Mouse (Mus musculus) midbrain, embryonic 12.5 days (tissue): ENCODE results near the gene Fat4. TPM values are rescaled to one million over a fixed set of nuclear protein-coding genes. Genes with fewer than 3 reads are reported as not detected.

Experiments
- ATAC-seq: fragments of 200-750 bp; cut with Nextera tagmentation; 2 replicates; pipeline ENCODE4 v1.8.0; 2017; ENCODE audit warnings: low read depth, moderate TSS enrichment, moderate library complexity; ENCODE audit not compliant: low FRiP score
- H3K27ac ChIP-seq: fragments of 300-500 bp; sonication (generic); replicated peaks from 2 replicates; pipeline ENCODE4 v1.5.1; 2016; ENCODE audit warnings: mild to moderate bottlenecking
- H3K27me3 ChIP-seq: fragments of 300-500 bp; sonication (generic); 2 replicates; pipeline ENCODE4 v1.6.1; 2016; ENCODE audit warnings: mild to moderate bottlenecking
- H3K36me3 ChIP-seq: fragments of 300-500 bp; sonication (generic); 2 replicates; pipeline ENCODE4 v1.6.1; 2016
- H3K4me1 ChIP-seq: fragments of 300-500 bp; sonication (generic); 2 replicates; pipeline ENCODE4 v1.6.1; 2016
- H3K4me2 ChIP-seq: fragments of 300-500 bp; sonication (generic); replicated peaks from 2 replicates; pipeline ENCODE4 v1.6.1; 2016; ENCODE audit warnings: mild to moderate bottlenecking, moderate library complexity
- H3K4me3 ChIP-seq: fragments of 300-500 bp; sonication (generic); 2 replicates; pipeline ENCODE4 v1.5.1; 2016; ENCODE audit warnings: mild to moderate bottlenecking
- H3K9ac ChIP-seq: fragments of 300-500 bp; sonication (generic); replicated peaks from 2 replicates; pipeline ENCODE4 v1.6.1; 2016; ENCODE audit warnings: mild to moderate bottlenecking, moderate library complexity
- H3K9me3 ChIP-seq: fragments of 300-500 bp; sonication (generic); 2 replicates; pipeline ENCODE4 v1.6.1; 2016; ENCODE audit warnings: mild to moderate bottlenecking
- WGBS: fragments of 180-500 bp; shearing (Covaris S2); methylation state at CpG from one replicate; pipeline ENCODE4 v1.1.7; 2016; 5-methylcytosine and 5-hydroxymethylcytosine counted together
- polyA plus RNA-seq: library from polyadenylated mRNA; unstranded; fragments of >200 nt; fragmentation: Nextera tagmentation; extraction: Ambion mirVana; gene quantifications from 2 replicates; pipeline ENCODE4 v1.2.1, GENCODE M21; 2016

Gene Fat4
- polyA plus RNA-seq, 1 experiment from 2014 or later = 14.7 TPM

DNA sequence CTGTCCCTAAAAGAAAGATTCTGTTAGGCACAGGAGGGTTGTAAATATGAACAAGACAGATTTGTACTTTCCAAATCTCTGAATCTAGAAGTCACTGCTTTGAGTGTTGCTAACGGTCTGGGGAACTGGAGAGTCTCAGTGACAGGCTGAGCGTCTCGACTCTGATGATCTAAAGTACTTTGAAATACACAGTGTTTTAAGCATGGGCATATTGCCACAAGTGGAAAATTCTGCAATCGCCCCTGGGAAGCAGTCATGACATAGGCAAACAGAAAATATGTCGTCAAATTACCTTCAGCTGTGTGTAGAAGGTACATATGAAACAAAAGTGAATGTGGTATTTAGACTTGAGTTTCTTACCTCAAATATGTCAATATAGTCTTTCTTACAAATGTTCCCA, 51.4 kb downstream of the Fat4 start:
- Histone ChIP-seq H3K27me3 (no peaks in the 10 kb centered on the region), H3K4me1 (peaks cover 21% of the 10 kb centered on the region), H3K9ac (no peak overlapping the region), H3K27ac (no peak overlapping the region), H3K36me3 (peaks cover 4% of the 10 kb centered on the region; the same call in 1 of the 2 replicates), H3K4me2 (no peak overlapping the region), H3K4me3 (no peak overlapping the region), H3K9me3 (no peaks in the 10 kb centered on the region)
- 84% methylated on average over 5 of the region's 5 CpGs for WGBS
- no peak for ATAC-seq

DNA sequence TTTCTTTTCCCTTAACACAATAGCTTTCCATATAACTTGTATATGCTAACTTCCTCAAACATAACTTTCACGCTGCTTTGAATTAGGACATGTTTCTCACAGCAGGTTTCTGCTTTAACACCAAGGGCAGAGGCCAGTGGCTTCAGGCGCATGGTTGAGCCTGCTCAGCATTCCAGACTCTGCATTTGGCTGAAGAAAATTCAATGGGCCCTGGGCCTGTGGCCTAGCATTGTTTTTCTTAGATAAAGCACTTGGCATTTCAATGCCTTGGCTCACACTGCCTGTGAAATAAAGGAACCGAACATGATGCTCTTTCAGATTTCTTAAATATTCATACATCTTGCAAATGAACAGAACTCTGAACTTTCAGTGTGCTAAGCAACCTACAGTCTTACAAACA, 52.8 kb downstream of the Fat4 start:
- peak overlapping the region; percentile 11; the same call in 1 of the 2 replicates for H3K27ac ChIP-seq
- H3K9me3 ChIP-seq = no peaks in the 10 kb centered on the region
- WGBS = 9% methylated on average over 3 of the region's 3 CpGs
- peaks cover 7% of the 10 kb centered on the region; the same call in 1 of the 2 replicates for H3K36me3 ChIP-seq
- peaks cover 16% of the 10 kb centered on the region for H3K4me1 ChIP-seq
- H3K4me3 ChIP-seq = no peak overlapping the region
- H3K4me2 ChIP-seq = no peak overlapping the region
- no peak overlapping the region for H3K9ac ChIP-seq
- ATAC-seq = peak; percentile 65; the same call in 1 of the 2 replicates
- H3K27me3 ChIP-seq = no peaks in the 10 kb centered on the region

GRCm38 (mm10) chr3:38940327-38940726, 53.6 kb downstream of the Fat4 start:
- Histone ChIP-seq H3K4me3 (no peak overlapping the region), H3K4me2 (no peak overlapping the region), H3K27ac (peak overlapping the region; percentile 11), H3K27me3 (no peaks in the 10 kb centered on the region), H3K36me3 (peaks cover 7% of the 10 kb centered on the region; the same call in 1 of the 2 replicates), H3K9ac (no peak overlapping the region), H3K9me3 (no peaks in the 10 kb centered on the region), H3K4me1 (peaks cover 13% of the 10 kb centered on the region)
- no peak for ATAC-seq
- 74% methylated on average over 1 of the region's 1 CpGs for WGBS

- H3K9ac ChIP-seq = no peak overlapping the region
- no peak overlapping the region for H3K4me2 ChIP-seq
- no peak overlapping the region for H3K27ac ChIP-seq
- no peaks in the 10 kb centered on the region for H3K27me3 ChIP-seq
- 77% methylated on average over 1 of the region's 1 CpGs for WGBS
- peaks cover 14% of the 10 kb centered on the region; the same call in 1 of the 2 replicates for H3K36me3 ChIP-seq
- H3K4me1 ChIP-seq = peaks cover under 1% of the 10 kb centered on the region; the same call in 1 of the 2 replicates
- no peak for ATAC-seq
- H3K4me3 ChIP-seq = no peak overlapping the region
- H3K9me3 ChIP-seq = no peaks in the 10 kb centered on the region
Measured at GRCm38 (mm10) chr3:38945157-38945556, 58.4 kb downstream of the Fat4 start.

DNA sequence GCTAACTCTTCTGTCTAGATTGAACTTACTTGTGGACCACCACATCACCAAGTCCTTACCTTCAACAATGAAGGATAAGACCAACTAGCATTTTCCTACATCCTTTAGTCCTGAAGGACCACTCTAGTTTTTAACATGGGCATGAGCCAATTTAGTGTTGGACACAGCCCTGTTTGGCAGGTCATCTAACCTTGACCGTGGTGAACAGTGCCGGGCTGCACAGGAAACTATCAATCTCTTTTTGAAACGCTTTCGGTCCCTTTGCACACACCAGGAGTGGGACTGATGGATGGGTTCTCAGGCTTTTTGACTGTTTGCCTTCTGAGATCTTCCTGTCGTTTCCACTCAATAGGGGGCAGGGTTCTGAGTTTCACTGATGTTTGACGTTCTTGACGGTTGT, 61.0 kb downstream of the Fat4 start:
- Histone ChIP-seq H3K4me1 (no peaks in the 10 kb centered on the region; the same call in 1 of the 2 replicates), H3K27ac (no peak overlapping the region), H3K36me3 (peaks cover 31% of the 10 kb centered on the region; the same call in 1 of the 2 replicates), H3K9ac (no peak overlapping the region), H3K9me3 (no peaks in the 10 kb centered on the region), H3K4me2 (no peak overlapping the region), H3K4me3 (no peak overlapping the region), H3K27me3 (no peaks in the 10 kb centered on the region)
- ATAC-seq = no peak
- 92% methylated on average over 7 of the region's 7 CpGs for WGBS

GRCm38 (mm10) chr3:38952602-38953001, 65.9 kb downstream of the Fat4 start:
- Histone ChIP-seq H3K4me2 (no peak overlapping the region), H3K27me3 (no peaks in the 10 kb centered on the region), H3K4me3 (no peak overlapping the region), H3K9me3 (no peaks in the 10 kb centered on the region), H3K27ac (no peak overlapping the region), H3K9ac (no peak overlapping the region), H3K4me1 (no peaks in the 10 kb centered on the region), H3K36me3 (peaks cover 40% of the 10 kb centered on the region)
- ATAC-seq = no peak
- WGBS = 76% methylated on average over 3 of the region's 3 CpGs

GRCm38 (mm10) chr3:38954196-38954595, 67.5 kb downstream of the Fat4 start:
- 85% methylated on average over 3 of the region's 3 CpGs for WGBS
- H3K4me3 ChIP-seq = no peak overlapping the region
- no peak overlapping the region for H3K9ac ChIP-seq
- H3K4me1 ChIP-seq = no peaks in the 10 kb centered on the region
- no peaks in the 10 kb centered on the region for H3K9me3 ChIP-seq
- ATAC-seq = no peak
- H3K27ac ChIP-seq = no peak overlapping the region
- H3K4me2 ChIP-seq = no peak overlapping the region
- H3K36me3 ChIP-seq = peaks cover 50% of the 10 kb centered on the region
- no peaks in the 10 kb centered on the region for H3K27me3 ChIP-seq

GRCm38 (mm10) chr3:38956012-38956648, 69.4 kb downstream of the Fat4 start:
- H3K4me1 ChIP-seq = no peaks in the 10 kb centered on the region
- no peak overlapping the region for H3K4me3 ChIP-seq
- ATAC-seq = no peak
- H3K27me3 ChIP-seq = no peaks in the 10 kb centered on the region
- H3K27ac ChIP-seq = no peak overlapping the region
- H3K9me3 ChIP-seq = no peaks in the 10 kb centered on the region
- H3K36me3 ChIP-seq = peaks cover 40% of the 10 kb centered on the region
- no peak overlapping the region for H3K4me2 ChIP-seq
- no peak overlapping the region for H3K9ac ChIP-seq
- 89% methylated on average over 9 of the region's 9 CpGs for WGBS

- Histone ChIP-seq H3K4me1 (peaks cover 3% of the 10 kb centered on the region; the same call in 1 of the 2 replicates), H3K27ac (no peak overlapping the region), H3K4me2 (no peak overlapping the region), H3K36me3 (peaks cover 42% of the 10 kb centered on the region), H3K4me3 (no peak overlapping the region), H3K27me3 (no peaks in the 10 kb centered on the region), H3K9ac (no peak overlapping the region), H3K9me3 (no peaks in the 10 kb centered on the region)
- no peak for ATAC-seq
- WGBS = 95% methylated on average over 11 of the region's 11 CpGs
Measured at GRCm38 (mm10) chr3:38957186-38957585, 70.4 kb downstream of the Fat4 start.

DNA sequence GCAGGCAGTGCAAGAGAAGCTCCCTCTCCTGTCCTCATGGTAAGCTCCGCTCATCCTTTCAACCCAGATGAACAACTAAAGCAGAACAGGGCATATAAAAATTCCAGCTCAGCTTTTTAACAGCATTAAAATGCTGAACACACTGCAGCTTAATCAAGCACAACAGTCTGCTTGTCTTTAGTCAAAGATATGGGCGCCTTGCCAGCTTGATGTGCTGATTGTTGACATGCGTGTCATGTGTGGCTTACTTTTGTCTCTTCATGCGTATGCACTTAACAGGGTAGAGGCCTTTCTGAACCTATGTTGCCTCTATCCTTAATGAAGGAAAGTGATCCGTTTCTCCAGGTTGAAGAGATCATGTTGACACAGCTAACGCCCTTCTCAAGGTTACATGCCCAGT, 75.6 kb downstream of the Fat4 start:
- H3K4me1 ChIP-seq = peaks cover 4% of the 10 kb centered on the region; the same call in 1 of the 2 replicates
- no peak overlapping the region for H3K9ac ChIP-seq
- H3K36me3 ChIP-seq = peaks cover 24% of the 10 kb centered on the region
- no peak overlapping the region; the same call in 1 of the 2 replicates for H3K27ac ChIP-seq
- 73% methylated on average over 6 of the region's 6 CpGs for WGBS
- H3K27me3 ChIP-seq = no peaks in the 10 kb centered on the region
- no peak overlapping the region for H3K4me3 ChIP-seq
- no peak overlapping the region for H3K4me2 ChIP-seq
- H3K9me3 ChIP-seq = no peaks in the 10 kb centered on the region
- ATAC-seq = no peak

DNA sequence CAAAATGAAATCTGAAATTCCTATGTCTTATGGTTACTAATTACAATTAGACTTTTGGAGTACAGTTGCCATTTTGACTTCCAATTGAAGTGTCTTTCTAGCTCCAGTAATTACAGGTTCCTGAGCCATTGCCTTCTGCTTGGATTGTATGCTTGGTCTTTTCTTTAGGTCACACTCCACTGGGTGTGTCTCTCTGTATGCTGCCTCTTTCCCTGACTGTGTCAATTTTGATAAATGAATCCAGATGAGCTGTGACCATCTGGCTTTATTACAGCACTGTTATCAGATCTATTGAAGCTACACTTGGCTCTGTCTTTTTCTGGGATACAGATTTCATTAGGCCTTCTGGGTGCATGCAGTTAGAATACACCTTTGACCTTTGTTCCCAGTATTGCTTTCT, 80.7 kb downstream of the Fat4 start:
- Histone ChIP-seq H3K27ac (no peak overlapping the region), H3K9ac (no peak overlapping the region), H3K4me3 (no peak overlapping the region), H3K9me3 (no peaks in the 10 kb centered on the region), H3K4me2 (no peak overlapping the region), H3K4me1 (no peaks in the 10 kb centered on the region), H3K36me3 (peaks cover 18% of the 10 kb centered on the region), H3K27me3 (no peaks in the 10 kb centered on the region)
- no peak for ATAC-seq

DNA sequence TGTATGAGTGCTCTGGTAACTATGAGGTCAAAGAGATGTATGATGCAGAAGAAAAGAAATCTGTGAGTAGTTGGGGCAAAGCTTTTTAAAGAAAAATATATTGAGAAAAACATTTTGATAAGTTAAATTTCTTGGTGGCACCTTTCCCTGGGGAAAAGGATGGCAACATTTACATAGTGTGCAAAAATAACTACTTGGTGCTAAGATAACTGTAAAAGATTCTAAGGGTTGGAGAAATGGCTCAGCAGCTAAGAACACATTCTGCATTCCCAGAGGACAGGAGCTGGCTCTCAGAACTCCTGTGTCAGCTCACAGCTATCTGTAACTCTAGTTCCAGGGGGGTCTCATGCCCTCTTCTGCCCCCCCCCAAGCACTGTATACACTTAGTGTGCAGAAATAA, 99.6 kb downstream of the Fat4 start:
- H3K9ac ChIP-seq = no peak overlapping the region
- no peak for ATAC-seq

DNA sequence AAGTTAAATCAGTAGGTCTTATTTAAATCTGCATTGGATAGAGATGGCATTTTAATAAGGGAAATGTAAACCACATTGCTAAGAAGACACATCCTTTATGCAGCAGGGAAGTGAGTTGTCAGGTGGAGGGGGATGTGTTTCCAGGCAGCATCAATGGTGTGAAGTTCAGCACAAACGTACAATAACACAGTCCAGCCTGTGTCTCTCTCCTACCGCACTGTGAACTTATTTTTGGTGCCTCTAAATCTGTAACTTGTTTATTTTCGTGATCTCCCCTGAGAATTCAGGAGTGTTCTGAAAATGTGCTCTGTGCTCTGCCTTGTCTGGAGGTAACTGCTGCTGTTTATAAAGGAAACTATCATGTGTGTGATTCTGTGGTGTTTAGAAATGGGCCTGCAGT, 102.4 kb downstream of the Fat4 start:
- WGBS = 86% methylated on average over 3 of the region's 3 CpGs
- no peaks in the 10 kb centered on the region for H3K9me3 ChIP-seq
- no peak overlapping the region for H3K9ac ChIP-seq
- no peak overlapping the region for H3K4me2 ChIP-seq
- H3K4me1 ChIP-seq = no peaks in the 10 kb centered on the region
- peaks cover 14% of the 10 kb centered on the region; the same call in 1 of the 2 replicates for H3K36me3 ChIP-seq
- H3K4me3 ChIP-seq = no peak overlapping the region
- H3K27ac ChIP-seq = no peak overlapping the region
- no peaks in the 10 kb centered on the region for H3K27me3 ChIP-seq
- no peak for ATAC-seq

More for the DNA sequence above, 99.6 kb downstream of the Fat4 start:
- Histone ChIP-seq H3K4me1 (no peaks in the 10 kb centered on the region), H3K9me3 (no peaks in the 10 kb centered on the region), H3K27me3 (no peaks in the 10 kb centered on the region), H3K36me3 (peaks cover 25% of the 10 kb centered on the region), H3K27ac (no peak overlapping the region), H3K4me2 (no peak overlapping the region), H3K4me3 (no peak overlapping the region)
